In the genomic region with DNA sequence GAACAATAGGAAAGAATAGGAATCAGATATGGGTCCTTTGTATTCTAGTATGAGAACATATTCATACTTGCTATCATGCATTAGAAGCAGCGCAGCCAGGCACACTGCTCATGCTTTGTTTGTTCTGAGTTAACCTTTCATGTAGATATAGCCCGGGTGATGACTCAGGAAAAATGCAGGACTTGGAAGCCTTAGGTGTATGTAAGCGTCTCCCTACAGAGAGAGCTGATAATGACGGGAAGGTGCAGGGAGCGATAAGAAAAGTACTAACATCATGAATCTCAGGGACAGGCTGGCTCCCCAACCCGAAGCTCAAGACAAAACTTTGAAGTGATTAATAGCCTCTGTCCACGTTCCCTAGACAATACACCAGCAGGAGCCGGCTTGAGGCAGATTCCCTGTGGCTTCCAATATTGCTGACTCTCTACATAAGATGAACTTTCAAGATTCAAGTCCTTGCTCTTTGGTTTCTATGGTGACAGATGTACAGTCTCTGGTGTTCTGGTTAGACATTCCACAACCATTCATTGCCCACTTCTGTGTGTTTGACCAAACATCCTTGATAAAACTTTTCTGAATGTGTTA, we compare ENCODE assay signal across 17 mouse cellular contexts. TPM values are rescaled to one million over a fixed set of nuclear protein-coding genes. Genes with fewer than 3 reads are reported as not detected.
A peak's percentile ranks its signal among the peaks of the same experiment; 100 is the strongest.
DNase-seq lines count a peak whose midpoint lies in the region; ATAC-seq lines count a peak whose summit lies in the region.
"Had no signal": no experiment of that assay in that cellular context is flagged by ENCODE, and none has a peak within 500 bp of the region (broad histone marks: within the 10 kb centered on the region; RNA-seq: fewer than 3 reads in every experiment).

No protein-coding gene starts in this region.

- no peaks in the 10 kb centered on the region for H3K27me3 ChIP-seq in forebrain, embryonic 14.5 days (replicated peaks; ENCODE audit: control insufficient read depth, insufficient read depth, low read length)
- H3K27me3 ChIP-seq in forebrain, embryonic 11.5 days (ENCODE audit: control insufficient read depth, insufficient read depth, low read length) = no peaks in the 10 kb centered on the region
- no peaks in the 10 kb centered on the region for H3K27me3 ChIP-seq in neural tube, embryonic 15.5 days (replicated peaks)
- H3K27me3 ChIP-seq: heart, embryonic 15.5 days; liver, embryonic 15.5 days had no signal

- H3K4me1 ChIP-seq in forebrain, embryonic 14.5 days (ENCODE audit: control insufficient read depth, insufficient read depth, low read length) = no peaks in the 10 kb centered on the region
- H3K4me1 ChIP-seq in forebrain, embryonic 11.5 days (replicated peaks; ENCODE audit: control insufficient read depth, insufficient read depth, low read length) = no peaks in the 10 kb centered on the region
- H3K4me1 ChIP-seq in neural tube, embryonic 15.5 days = peaks cover 10% of the 10 kb centered on the region; the same call in 1 of the 2 replicates
- H3K4me1 ChIP-seq: heart, embryonic 15.5 days had no signal

- H3K4me2 ChIP-seq in forebrain, embryonic 14.5 days (ENCODE audit: low read length) = no peak overlapping the region
- H3K4me2 ChIP-seq in forebrain, embryonic 11.5 days (ENCODE audit: low read depth, low read length, severe bottlenecking) = no peak overlapping the region
- no peak overlapping the region for H3K4me2 ChIP-seq in neural tube, embryonic 15.5 days
- H3K4me2 ChIP-seq: heart, embryonic 15.5 days; liver, embryonic 15.5 days had no signal

- no peaks in the 10 kb centered on the region for H3K36me3 ChIP-seq in forebrain, embryonic 14.5 days (ENCODE audit: control insufficient read depth, insufficient read depth, low read length)
- H3K36me3 ChIP-seq in forebrain, embryonic 11.5 days (ENCODE audit: control insufficient read depth, insufficient read depth, low read length) = no peaks in the 10 kb centered on the region
- no peaks in the 10 kb centered on the region for H3K36me3 ChIP-seq in neural tube, embryonic 15.5 days
- H3K36me3 ChIP-seq: heart, embryonic 15.5 days; liver, embryonic 15.5 days had no signal

- H3K9ac ChIP-seq in forebrain, embryonic 14.5 days (ENCODE audit: low read length) = no peak overlapping the region
- H3K9ac ChIP-seq in forebrain, embryonic 11.5 days (ENCODE audit: low read length) = no peak overlapping the region
- no peak overlapping the region for H3K9ac ChIP-seq in neural tube, embryonic 15.5 days (replicated peaks)
- H3K9ac ChIP-seq: heart, embryonic 15.5 days; liver, embryonic 15.5 days had no signal

- H3K9me3 ChIP-seq in forebrain, embryonic 14.5 days (replicated peaks; ENCODE audit: control insufficient read depth, low read length) = no peaks in the 10 kb centered on the region
- H3K9me3 ChIP-seq in forebrain, embryonic 11.5 days (ENCODE audit: control insufficient read depth, low read length) = no peaks in the 10 kb centered on the region
- H3K9me3 ChIP-seq in neural tube, embryonic 15.5 days (replicated peaks) = no peaks in the 10 kb centered on the region
- H3K9me3 ChIP-seq: heart, embryonic 15.5 days; liver, embryonic 15.5 days had no signal

- intact Hi-C loops in heart, postnatal 10 days (cut with DNase I) = no loop called here

- H3K4me3 ChIP-seq in forebrain, embryonic 14.5 days (ENCODE audit: low read depth, low read length) = no peak overlapping the region
- H3K4me3 ChIP-seq in forebrain, embryonic 11.5 days (ENCODE audit: low read depth, low read length) = no peak overlapping the region
- H3K4me3 ChIP-seq in neural tube, embryonic 15.5 days (replicated peaks) = no peak overlapping the region
- H3K4me3 ChIP-seq: heart, embryonic 15.5 days; liver, embryonic 15.5 days had no signal

- H3K27ac ChIP-seq in forebrain, embryonic 14.5 days (ENCODE audit: low read depth, low read length) = no peak overlapping the region
- no peak overlapping the region for H3K27ac ChIP-seq in forebrain, embryonic 11.5 days (ENCODE audit: low read depth, low read length)
- no peak overlapping the region for H3K27ac ChIP-seq in neural tube, embryonic 15.5 days (replicated peaks)
- H3K27ac ChIP-seq: heart, embryonic 15.5 days; liver, embryonic 15.5 days had no signal

- WGBS in forebrain, embryonic 14.5 days = 44% methylated on average over 8 of the region's 8 CpGs
- 50% methylated on average over 8 of the region's 8 CpGs for WGBS in forebrain, embryonic 11.5 days
- 16% methylated on average over 8 of the region's 8 CpGs for WGBS in neural tube, embryonic 15.5 days

- DNase-seq in forebrain, embryonic 14.5 days (ENCODE audit: low spot score) = peak; percentile 6
- DNase-seq in forebrain, embryonic 11.5 days (ENCODE audit: low spot score) = no peak
- DNase-seq in neural tube, embryonic 10.5 days (ENCODE audit: extremely low spot score, low spot score) = peak; percentile 34
- DNase-seq in spleen, postnatal 14 days (ENCODE audit: low spot score in 2 of 2) = no peak
- DNase-seq in heart, postnatal 10 days = no peak
- no peak for DNase-seq in layer of hippocampus, postnatal 14 days (ENCODE audit: low spot score in 2 of 2)
- DNase-seq: gastrocnemius, postnatal 10 days; kidney, postnatal 36 days; retina, postnatal 1 day; thymus, postnatal 4 days had no signal

- ATAC-seq in forebrain, embryonic 14.5 days = no peak
- no peak for ATAC-seq in forebrain, embryonic 11.5 days (replicated peaks; ENCODE audit: low FRiP score)
- no peak for ATAC-seq in neural tube, embryonic 15.5 days (ENCODE audit: low FRiP score)
- 0 out of 2 replicates have a peak, but pooled peaks have one; percentile 37 for ATAC-seq in megakaryocyte progenitor cell, adult 5-6 weeks (replicated peaks; ENCODE audit: poor library complexity)

RNA-seq across cellular contexts. Expression of a gene that starts 26.8 kb away (rescaled TPM):
- not detected in 2 replicates for polyA plus RNA-seq in forebrain, embryonic 14.5 days (2014; fragmentation: Nextera tagmentation; extraction: Ambion mirVana)
- not detected in 2 replicates for polyA plus RNA-seq in forebrain, embryonic 11.5 days (2014; fragmentation: Nextera tagmentation; extraction: Ambion mirVana)
- not detected in 2 replicates for polyA plus RNA-seq in neural tube, embryonic 15.5 days (2015; fragmentation: Nextera tagmentation; extraction: Ambion mirVana)
- not detected in 2 replicates for total RNA-seq in megakaryocyte progenitor cell, adult 5-6 weeks (2015)
- total RNA-seq in megakaryocyte progenitor cell, adult 5-6 weeks (2017) = not detected in 2 replicates
- not detected for total RNA-seq in heart, postnatal 10 days (2021)
- total RNA-seq in layer of hippocampus, postnatal 14 days (2021) = not detected
- total RNA-seq: gastrocnemius, postnatal 10 days; left cerebral cortex, postnatal 14 days; MEL had no signal
- polyA plus RNA-seq: cortical plate, adult 2 months; heart, embryonic 15.5 days; liver, embryonic 15.5 days had no signal

RNA-seq across cellular contexts. Expression of a gene that starts 48.9 kb away (rescaled TPM):
- 3.6 and 4.3 TPM in 2 replicates for polyA plus RNA-seq in forebrain, embryonic 14.5 days (2014; fragmentation: Nextera tagmentation; extraction: Ambion mirVana)
- 11.8 and 12.1 TPM in 2 replicates for polyA plus RNA-seq in forebrain, embryonic 11.5 days (2014; fragmentation: Nextera tagmentation; extraction: Ambion mirVana)
- polyA plus RNA-seq in neural tube, embryonic 15.5 days (2015; fragmentation: Nextera tagmentation; extraction: Ambion mirVana) = 8.2 and 10.1 TPM in 2 replicates
- 16.8 and 20.3 TPM in 2 replicates for total RNA-seq in megakaryocyte progenitor cell, adult 5-6 weeks (2015)
- total RNA-seq in megakaryocyte progenitor cell, adult 5-6 weeks (2017) = 5.3 and 6.7 TPM in 2 replicates
- total RNA-seq in heart, postnatal 10 days (2021) = 1 to 10 TPM; 6.9 to 10.0 TPM
- 10 to 100 TPM; 14.3 to 14.9 TPM for total RNA-seq in layer of hippocampus, postnatal 14 days (2021)

RNA-seq across cellular contexts. Expression of a gene that starts 49.7 kb away (rescaled TPM):
- 12.1 and 14.7 TPM in 2 replicates for polyA plus RNA-seq in forebrain, embryonic 14.5 days (2014; fragmentation: Nextera tagmentation; extraction: Ambion mirVana)
- polyA plus RNA-seq in forebrain, embryonic 11.5 days (2014; fragmentation: Nextera tagmentation; extraction: Ambion mirVana) = 12.8 and 15.0 TPM in 2 replicates
- polyA plus RNA-seq in neural tube, embryonic 15.5 days (2015; fragmentation: Nextera tagmentation; extraction: Ambion mirVana) = 8.4 and 21.5 TPM in 2 replicates
- 18.6 and 22.6 TPM in 2 replicates for total RNA-seq in megakaryocyte progenitor cell, adult 5-6 weeks (2015)
- 68.1 and 71.4 TPM in 2 replicates for total RNA-seq in megakaryocyte progenitor cell, adult 5-6 weeks (2017)
- total RNA-seq in heart, postnatal 10 days (2021) = 10 to 100 TPM; 16.4 to 18.0 TPM
- total RNA-seq in layer of hippocampus, postnatal 14 days (2021) = 1 to 10 TPM; 8.8 to 9.0 TPM

Comparison
In these comparisons a context has a peak if more than half of its experiments do, and no peak if none do; other contexts are left out.
1. DNase-seq: peak in forebrain, embryonic 14.5 days (single experiment) and neural tube, embryonic 10.5 days (single experiment); none in forebrain, embryonic 11.5 days (single experiment), spleen, postnatal 14 days (0 of 2), heart, postnatal 10 days (0 of 2) and layer of hippocampus, postnatal 14 days (0 of 2).